Mouse (Mus musculus): ENCODE measurements around the gene Olfr373. TPM values are rescaled to one million over a fixed set of nuclear protein-coding genes. Genes with fewer than 3 reads are reported as not detected.

The Olfr373 gene
- polyA plus RNA-seq, 1 experiment from 2014 or later = not detected

DNA sequence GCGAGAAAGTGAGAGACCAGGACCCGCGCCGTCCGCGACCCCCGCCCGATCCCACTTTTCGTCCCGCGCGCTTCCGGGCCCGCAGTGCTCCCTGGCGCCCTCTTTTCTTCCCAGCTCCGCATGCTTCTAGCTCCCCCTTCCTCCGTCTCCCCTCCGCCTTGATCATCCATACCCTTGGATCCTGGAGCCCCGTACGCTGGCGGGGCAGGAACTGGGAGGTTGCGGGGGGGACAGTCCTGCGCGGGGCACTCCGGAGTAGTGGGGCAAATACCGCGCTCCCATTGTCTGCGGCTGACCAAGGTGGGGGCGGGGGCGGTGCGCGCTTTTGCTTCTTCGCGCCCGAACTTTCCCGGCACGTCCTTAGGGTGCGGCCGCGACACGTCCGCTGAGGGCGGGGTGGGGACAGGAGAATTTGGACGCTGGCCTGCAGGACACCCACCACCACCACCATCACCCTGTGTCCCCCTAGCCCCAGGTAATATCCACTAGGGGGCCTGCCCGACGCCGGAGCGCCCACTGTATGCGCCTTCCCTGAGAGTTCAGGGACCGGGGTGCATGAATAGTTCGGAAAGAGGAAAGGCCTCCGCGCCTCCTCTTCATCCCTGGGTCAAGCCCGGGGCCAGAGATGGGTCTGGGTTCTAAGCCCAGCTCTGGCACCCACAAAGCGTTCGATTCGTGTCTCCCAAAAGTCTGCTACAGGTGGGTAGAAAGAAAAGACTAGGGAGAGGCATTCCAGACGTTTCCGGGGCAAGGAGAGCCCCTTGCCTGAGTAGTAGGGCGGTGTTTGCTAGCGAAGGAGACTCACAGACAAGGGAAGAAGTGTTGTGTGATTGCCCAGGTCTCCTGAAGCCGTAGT lies 52.7 kb downstream of the Olfr373 start:
- peak; percentile 81 for ATAC-seq (ENCODE audit: low FRiP score, low read depth)

DNA sequence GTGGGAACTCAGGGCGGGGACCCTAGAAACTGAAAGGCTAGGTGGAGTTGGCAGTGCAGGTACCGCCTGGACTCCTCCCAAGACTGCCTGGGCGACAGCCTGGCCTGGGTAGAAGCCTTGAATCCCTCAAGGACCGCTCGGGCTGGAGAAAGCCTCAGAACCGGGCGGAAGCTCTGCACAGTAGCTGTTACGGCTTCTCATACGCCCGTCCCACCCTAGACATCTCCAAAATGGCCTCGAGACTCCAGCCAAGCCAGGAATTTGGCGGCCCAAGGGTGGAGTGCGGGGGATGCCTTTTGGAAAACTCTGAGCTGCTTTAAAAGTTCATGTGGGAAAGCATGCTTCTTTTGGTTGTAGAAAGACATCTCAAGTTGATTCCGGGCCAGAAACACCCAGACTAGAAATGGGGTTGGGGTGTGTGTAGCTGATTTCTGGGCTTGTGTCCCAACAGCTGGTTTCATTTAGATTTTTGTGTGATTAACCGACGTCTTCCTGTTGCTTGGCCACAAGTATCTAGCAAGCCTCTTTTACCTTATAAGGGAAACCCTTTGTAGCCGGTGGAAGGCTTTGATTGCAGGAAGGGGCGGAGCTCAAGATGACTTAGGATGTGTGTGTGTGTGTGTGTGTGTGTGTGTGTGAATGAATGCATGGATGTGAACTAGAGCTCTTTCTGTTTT lies 53.5 kb downstream of the Olfr373 start:
- Histone ChIP-seq H3K27ac (replicated peaks) (peak overlapping the region; percentile 88), H3K4me2 (peak overlapping the region; percentile 76), H3K9me3 (no peaks in the 10 kb centered on the region), H3K9ac (peak overlapping the region; percentile 85), H3K36me3 (peaks cover 21% of the 10 kb centered on the region), H3K4me3 (peak overlapping the region; percentile 73), H3K4me1 (replicated peaks) (peaks cover 18% of the 10 kb centered on the region), H3K27me3 (no peaks in the 10 kb centered on the region)
- ATAC-seq (ENCODE audit: low FRiP score, low read depth) = peak; percentile 50
- 1% methylated on average over 18 of the region's 18 CpGs for WGBS

More for the DNA sequence above, 52.7 kb downstream of the Olfr373 start:
- Histone ChIP-seq H3K4me3 (peak overlapping the region; percentile 73), H3K27ac (replicated peaks) (peak overlapping the region; percentile 88), H3K9ac (peak overlapping the region; percentile 85), H3K27me3 (no peaks in the 10 kb centered on the region), H3K4me1 (replicated peaks) (peaks cover 18% of the 10 kb centered on the region), H3K36me3 (peaks cover 15% of the 10 kb centered on the region), H3K4me2 (peak overlapping the region; percentile 76), H3K9me3 (no peaks in the 10 kb centered on the region)
- under 1% methylated on average over 60 of the region's 62 CpGs for WGBS

DNA sequence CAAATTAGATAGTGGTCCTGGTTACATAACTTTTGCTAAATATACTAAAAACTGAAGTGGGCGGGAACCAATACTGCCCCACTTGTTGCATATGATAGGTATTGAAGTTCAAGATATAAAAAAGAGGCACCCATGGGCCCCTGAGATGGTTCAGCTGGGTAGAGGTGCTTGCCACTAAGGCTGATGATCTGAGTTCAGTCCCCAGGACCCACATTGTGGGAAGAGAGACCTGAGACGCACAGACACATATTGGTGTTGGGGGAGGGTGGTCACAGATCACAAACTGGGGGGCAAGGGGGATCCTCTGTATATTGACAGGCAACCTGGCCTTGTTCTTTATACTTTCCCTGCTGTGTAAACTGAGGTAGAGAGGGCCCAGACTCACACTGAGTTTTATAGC lies 54.5 kb downstream of the Olfr373 start:
- ATAC-seq (ENCODE audit: low FRiP score, low read depth) = no peak
- Histone ChIP-seq H3K9ac (no peak overlapping the region), H3K27ac (replicated peaks) (peak overlapping the region; percentile 88; the same call in 1 of the 2 replicates), H3K4me2 (peak overlapping the region; percentile 76; the same call in 1 of the 2 replicates), H3K4me3 (no peak overlapping the region), H3K4me1 (replicated peaks) (peaks cover 18% of the 10 kb centered on the region), H3K36me3 (peaks cover 27% of the 10 kb centered on the region), H3K9me3 (no peaks in the 10 kb centered on the region), H3K27me3 (no peaks in the 10 kb centered on the region)
- 95% methylated on average over 2 of the region's 2 CpGs for WGBS

DNA sequence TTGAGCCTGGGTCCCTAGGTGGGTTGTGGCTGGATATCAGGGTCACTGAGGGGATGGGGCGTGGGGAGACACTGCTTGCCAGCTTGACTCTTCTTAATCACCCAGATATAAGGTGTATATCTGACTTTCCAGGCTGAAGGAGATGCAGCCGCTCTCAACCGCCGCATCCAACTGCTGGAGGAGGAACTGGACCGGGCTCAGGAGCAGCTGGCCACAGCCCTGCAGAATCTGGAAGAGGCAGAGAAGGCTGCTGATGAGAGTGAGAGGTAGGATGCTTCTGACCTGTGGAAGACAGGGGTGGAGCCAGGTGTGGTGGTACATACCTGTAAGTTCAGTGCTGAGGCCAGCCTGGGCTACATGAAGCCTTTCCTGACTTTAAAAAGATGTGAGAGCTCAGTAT lies 55.5 kb downstream of the Olfr373 start:
- no peak overlapping the region for H3K27ac ChIP-seq (replicated peaks)
- ATAC-seq (ENCODE audit: low FRiP score, low read depth) = no peak
- H3K36me3 ChIP-seq = peaks cover 34% of the 10 kb centered on the region
- peaks cover 18% of the 10 kb centered on the region for H3K4me1 ChIP-seq (replicated peaks)
- no peak overlapping the region for H3K9ac ChIP-seq
- no peaks in the 10 kb centered on the region for H3K27me3 ChIP-seq
- 95% methylated on average over 5 of the region's 5 CpGs for WGBS
- no peak overlapping the region for H3K4me2 ChIP-seq
- no peaks in the 10 kb centered on the region for H3K9me3 ChIP-seq
- no peak overlapping the region for H3K4me3 ChIP-seq

DNA sequence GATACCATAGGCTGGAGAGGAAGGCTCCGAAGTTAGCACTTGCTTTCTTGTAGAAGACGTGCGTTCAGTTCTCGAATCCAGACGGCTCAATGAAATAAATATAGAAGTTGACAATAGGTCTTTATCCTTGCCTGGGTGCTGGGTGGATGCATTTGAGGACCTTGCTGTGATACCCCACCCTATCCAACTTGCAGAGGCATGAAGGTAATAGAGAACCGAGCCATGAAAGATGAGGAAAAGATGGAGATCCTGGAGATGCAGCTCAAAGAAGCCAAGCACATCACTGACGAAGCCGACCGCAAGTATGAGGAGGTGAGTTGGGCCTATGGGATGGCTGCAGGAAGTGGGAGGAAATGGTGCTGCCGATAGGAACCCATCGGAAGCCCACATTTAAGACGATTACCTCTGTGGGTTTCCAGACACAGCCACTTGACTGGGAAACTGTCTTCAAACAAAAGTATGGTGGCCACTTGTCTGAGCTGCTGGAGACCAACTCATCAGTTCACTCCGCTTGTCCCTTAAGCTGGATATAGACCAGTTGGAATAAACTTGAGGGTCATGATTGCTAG lies 60.4 kb downstream of the Olfr373 start:
- no peaks in the 10 kb centered on the region for H3K4me1 ChIP-seq (replicated peaks)
- no peaks in the 10 kb centered on the region for H3K27me3 ChIP-seq
- no peak for ATAC-seq (ENCODE audit: low FRiP score, low read depth)
- no peak overlapping the region for H3K27ac ChIP-seq (replicated peaks)
- 93% methylated on average over 13 of the region's 13 CpGs for WGBS
- no peak overlapping the region for H3K4me2 ChIP-seq
- H3K9ac ChIP-seq = no peak overlapping the region
- peaks cover 78% of the 10 kb centered on the region for H3K36me3 ChIP-seq
- H3K9me3 ChIP-seq = no peaks in the 10 kb centered on the region
- H3K4me3 ChIP-seq = no peak overlapping the region

DNA sequence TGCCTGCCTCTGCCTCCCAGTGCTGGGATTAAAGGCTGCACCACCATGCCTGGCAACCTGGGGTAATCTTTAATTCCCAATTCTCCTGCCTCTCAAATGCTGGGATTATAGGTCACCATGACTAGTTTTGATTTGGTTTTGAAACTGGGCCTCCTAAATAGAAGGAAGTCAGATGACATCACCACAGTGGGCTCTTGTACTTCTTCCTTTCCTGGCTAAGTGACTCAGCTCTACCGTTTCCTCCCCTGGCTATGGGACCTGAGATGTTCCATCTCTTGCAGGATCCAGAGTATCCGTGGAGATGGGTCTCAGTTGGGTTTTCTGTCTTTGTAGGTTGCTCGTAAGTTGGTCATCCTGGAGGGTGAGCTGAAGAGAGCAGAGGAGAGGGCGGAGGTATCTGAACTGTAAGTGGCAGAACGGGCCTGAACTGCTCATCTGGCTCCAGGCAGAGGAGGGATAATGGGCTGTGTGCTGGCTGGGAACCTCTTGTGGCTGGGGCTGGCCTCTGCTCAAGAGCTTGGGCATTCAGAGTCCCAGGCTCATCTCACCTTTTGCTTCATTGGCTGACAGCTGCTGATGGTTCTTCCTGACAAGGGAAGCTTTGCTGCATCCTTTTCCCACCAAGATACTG lies 61.5 kb downstream of the Olfr373 start:
- 95% methylated on average over 5 of the region's 5 CpGs for WGBS
- H3K9me3 ChIP-seq = no peaks in the 10 kb centered on the region
- H3K36me3 ChIP-seq = peaks cover 80% of the 10 kb centered on the region
- H3K4me2 ChIP-seq = no peak overlapping the region
- no peak for ATAC-seq (ENCODE audit: low FRiP score, low read depth)
- H3K27me3 ChIP-seq = no peaks in the 10 kb centered on the region
- H3K9ac ChIP-seq = no peak overlapping the region
- no peaks in the 10 kb centered on the region for H3K4me1 ChIP-seq (replicated peaks)
- H3K27ac ChIP-seq (replicated peaks) = no peak overlapping the region
- H3K4me3 ChIP-seq = no peak overlapping the region

DNA sequence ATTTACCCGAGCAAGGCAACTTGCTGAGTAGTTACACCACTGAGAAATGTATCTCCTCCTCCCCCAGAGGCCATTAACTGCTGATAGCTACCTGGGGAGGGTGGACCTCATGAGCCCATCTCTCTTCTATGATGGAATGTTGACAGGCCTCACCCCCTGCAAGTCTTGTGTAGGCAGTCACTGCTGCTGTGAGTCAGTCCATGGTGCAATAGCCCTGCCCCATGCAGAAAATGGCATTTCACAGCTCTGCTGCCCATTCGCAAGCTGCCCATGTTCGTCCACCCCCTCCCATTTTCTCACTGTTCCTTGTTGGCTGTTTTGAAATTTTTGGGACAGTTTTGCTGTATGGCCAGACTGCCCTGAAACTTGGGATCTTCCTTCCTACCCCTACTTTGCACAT lies 62.5 kb downstream of the Olfr373 start:
- Histone ChIP-seq H3K4me2 (no peak overlapping the region), H3K9ac (no peak overlapping the region), H3K27ac (replicated peaks) (no peak overlapping the region), H3K4me1 (replicated peaks) (no peaks in the 10 kb centered on the region), H3K36me3 (peaks cover 81% of the 10 kb centered on the region), H3K9me3 (no peaks in the 10 kb centered on the region), H3K4me3 (no peak overlapping the region), H3K27me3 (no peaks in the 10 kb centered on the region)
- 91% methylated on average over 3 of the region's 3 CpGs for WGBS
- ATAC-seq (ENCODE audit: low FRiP score, low read depth) = no peak

DNA sequence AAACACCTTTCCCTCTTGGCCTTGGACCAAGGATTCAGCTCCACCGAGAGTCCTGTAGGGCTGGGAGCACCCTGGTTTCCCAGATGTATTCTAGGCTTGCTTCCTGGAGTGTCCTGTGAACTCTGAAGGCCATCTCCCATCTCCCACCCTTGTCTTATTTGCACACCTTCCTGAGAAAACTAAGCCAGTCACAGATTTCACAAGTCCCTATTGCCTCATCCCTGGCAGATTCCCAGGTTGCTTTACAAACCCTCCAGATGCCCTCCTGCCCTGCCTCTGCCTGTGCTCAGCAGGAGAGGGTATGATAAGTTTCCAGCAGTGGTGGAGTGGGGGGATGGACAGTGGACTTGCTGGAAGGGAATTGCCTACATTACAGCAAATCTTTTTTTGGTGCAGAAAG lies 63.1 kb downstream of the Olfr373 start:
- 87% methylated on average over 1 of the region's 1 CpGs for WGBS
- no peak for ATAC-seq (ENCODE audit: low FRiP score, low read depth)
- no peaks in the 10 kb centered on the region for H3K9me3 ChIP-seq
- no peaks in the 10 kb centered on the region for H3K27me3 ChIP-seq
- no peak overlapping the region for H3K27ac ChIP-seq (replicated peaks)
- no peaks in the 10 kb centered on the region for H3K4me1 ChIP-seq (replicated peaks)
- H3K9ac ChIP-seq = no peak overlapping the region
- H3K36me3 ChIP-seq = peaks cover 78% of the 10 kb centered on the region
- H3K4me3 ChIP-seq = no peak overlapping the region
- H3K4me2 ChIP-seq = no peak overlapping the region

DNA sequence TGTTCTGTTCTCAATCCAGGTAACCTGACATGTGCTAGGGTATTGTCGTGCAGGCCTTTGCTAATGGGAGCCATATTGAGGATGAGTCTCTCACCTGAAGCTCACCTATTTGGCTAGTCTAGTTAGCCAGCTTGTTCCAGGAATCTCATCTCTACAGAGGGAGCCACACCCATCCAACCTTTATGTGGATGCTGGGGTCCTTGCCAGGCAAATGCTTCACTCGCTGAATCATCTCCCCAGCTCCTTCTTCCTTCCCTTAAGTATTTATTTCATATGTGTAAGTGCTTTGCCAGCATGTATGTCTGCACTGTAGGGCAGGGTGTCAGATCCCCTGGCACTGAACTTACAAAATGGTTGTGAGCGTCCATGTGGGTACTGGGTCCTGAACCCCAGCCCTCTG lies 63.6 kb downstream of the Olfr373 start:
- Histone ChIP-seq H3K36me3 (peaks cover 78% of the 10 kb centered on the region), H3K27ac (replicated peaks) (no peak overlapping the region)

DNA sequence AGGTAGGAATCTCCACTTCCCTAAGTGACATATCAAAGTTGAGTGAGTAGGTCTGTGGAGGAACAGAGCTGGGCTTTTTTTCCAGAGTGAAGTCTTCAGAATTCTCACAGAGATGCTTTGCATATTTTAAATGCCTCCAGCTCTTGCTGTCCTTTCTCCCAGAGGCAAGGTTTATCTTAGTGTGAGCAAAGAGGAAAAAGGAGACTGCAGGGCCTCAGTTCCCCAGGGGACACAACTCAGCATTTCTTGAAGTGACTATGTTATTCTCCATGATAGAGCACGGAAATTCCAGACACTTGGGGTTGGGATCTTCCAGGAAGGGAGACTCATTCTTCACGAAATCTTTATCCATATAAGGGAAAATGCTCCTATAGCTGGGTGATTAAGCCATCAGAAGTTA lies 64.3 kb downstream of the Olfr373 start:
- ATAC-seq (ENCODE audit: low FRiP score, low read depth) = no peak
- 82% methylated on average over 2 of the region's 2 CpGs for WGBS
- Histone ChIP-seq H3K4me1 (replicated peaks) (no peaks in the 10 kb centered on the region), H3K27ac (replicated peaks) (no peak overlapping the region), H3K4me3 (no peak overlapping the region), H3K36me3 (peaks cover 76% of the 10 kb centered on the region), H3K27me3 (no peaks in the 10 kb centered on the region), H3K9me3 (no peaks in the 10 kb centered on the region), H3K9ac (no peak overlapping the region), H3K4me2 (no peak overlapping the region)

More for the DNA sequence above, 63.6 kb downstream of the Olfr373 start:
- no peak overlapping the region for H3K4me2 ChIP-seq
- no peak for ATAC-seq (ENCODE audit: low FRiP score, low read depth)
- H3K9ac ChIP-seq = no peak overlapping the region
- no peak overlapping the region for H3K4me3 ChIP-seq
- no peaks in the 10 kb centered on the region for H3K27me3 ChIP-seq
- H3K4me1 ChIP-seq (replicated peaks) = no peaks in the 10 kb centered on the region
- H3K9me3 ChIP-seq = no peaks in the 10 kb centered on the region
- WGBS = 94% methylated on average over 3 of the region's 3 CpGs

DNA sequence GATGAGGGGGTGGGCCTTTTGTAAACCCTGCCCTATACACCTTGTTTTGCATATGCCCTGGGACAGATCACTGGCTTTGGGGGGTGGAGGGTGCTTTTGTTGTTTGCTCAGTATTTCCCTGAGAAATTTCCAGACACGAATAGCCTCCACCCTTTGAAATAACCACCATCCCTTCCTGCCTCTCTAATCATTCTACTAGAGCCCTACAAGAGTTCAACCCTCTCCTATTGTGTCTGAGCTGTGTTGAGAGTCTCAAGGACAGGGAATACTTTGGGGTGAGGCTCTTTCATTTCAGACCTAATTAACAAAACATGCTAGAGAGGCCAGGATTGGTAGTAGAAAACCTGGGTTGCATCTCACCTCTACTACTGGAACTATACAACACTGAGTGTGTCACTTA lies 66.1 kb downstream of the Olfr373 start:
- Histone ChIP-seq H3K4me3 (no peak overlapping the region), H3K4me1 (replicated peaks) (no peaks in the 10 kb centered on the region)

More for the DNA sequence above, 66.1 kb downstream of the Olfr373 start:
- peaks cover 63% of the 10 kb centered on the region for H3K36me3 ChIP-seq
- no peak overlapping the region for H3K9ac ChIP-seq
- 90% methylated on average over 1 of the region's 1 CpGs for WGBS
- no peak for ATAC-seq (ENCODE audit: low FRiP score, low read depth)
- H3K27ac ChIP-seq (replicated peaks) = no peak overlapping the region
- H3K4me2 ChIP-seq = no peak overlapping the region
- no peaks in the 10 kb centered on the region for H3K27me3 ChIP-seq
- no peaks in the 10 kb centered on the region for H3K9me3 ChIP-seq

Measured in hindbrain, embryonic 15.5 days (tissue).